Mouse (Mus musculus) MEL (cell line): Measurements from ENCODE around the gene Apbb1.

Source experiments
- CTCF ChIP-seq, 3 experiments: IDR thresholded peaks in 2 of 3; conservative IDR thresholded peaks in 1 of 3; 2 replicates each; pipeline ENCODE4 v1.5.1; 2011 to 2012; ENCODE audit warnings: low read length in 3 of 3, low read depth in 2 of 3, mild to moderate bottlenecking in 2 of 3, improper control_type of control experiment in 1 of 3, inconsistent platforms in 1 of 3, mixed read lengths in 1 of 3, moderate library complexity in 1 of 3; ENCODE audit not compliant: control insufficient read depth in 1 of 3, insufficient read depth in 1 of 3, poor library complexity in 1 of 3, severe bottlenecking in 1 of 3
- EP300 ChIP-seq, 2 experiments: IDR thresholded peaks; 2 replicates each; pipeline ENCODE4 v1.6.1; 2011; ENCODE audit warnings: improper control_type of control experiment in 2 of 2, low read length in 2 of 2, low read depth in 1 of 2, mild to moderate bottlenecking in 1 of 2
- GATA1 ChIP-seq: IDR thresholded peaks from 2 replicates; pipeline ENCODE4 v1.6.1; 2011; ENCODE audit warnings: low read depth, low read length, improper control_type of control experiment
- HCFC1 ChIP-seq: IDR thresholded peaks from 2 replicates; pipeline ENCODE4 v1.6.1; 2012; ENCODE audit warnings: low read depth, mild to moderate bottlenecking, inconsistent platforms, low read length, improper control_type of control experiment, moderate library complexity
- MAX ChIP-seq: IDR thresholded peaks from 2 replicates; pipeline ENCODE4 v1.6.1; 2011; ENCODE audit warnings: low read length, improper control_type of control experiment
- POLR2A ChIP-seq, 2 experiments: IDR thresholded peaks; 2 replicates each; pipeline ENCODE4 v1.6.1; 2011 to 2012; ENCODE audit warnings: low read length in 2 of 2, mild to moderate bottlenecking in 2 of 2, control low read depth in 1 of 2, improper control_type of control experiment in 1 of 2, low read depth in 1 of 2, moderate library complexity in 1 of 2; ENCODE audit not compliant: control insufficient read depth in 1 of 2, insufficient read depth in 1 of 2, poor library complexity in 1 of 2
- RAD21 ChIP-seq: IDR thresholded peaks from 2 replicates; pipeline ENCODE4 v1.6.1; 2011; ENCODE audit warnings: mild to moderate bottlenecking, low read depth, low read length, improper control_type of control experiment
- USF1 ChIP-seq: IDR thresholded peaks from 2 replicates; pipeline ENCODE4 v1.6.1; 2014; ENCODE audit warnings: low read depth, mild to moderate bottlenecking, inconsistent platforms, low read length, improper control_type of control experiment, moderate library complexity
- ZC3H11A ChIP-seq: IDR thresholded peaks from 2 replicates; pipeline ENCODE4 v1.6.1; 2012; ENCODE audit warnings: low read depth, mild to moderate bottlenecking, inconsistent platforms, low read length, improper control_type of control experiment

DNA sequence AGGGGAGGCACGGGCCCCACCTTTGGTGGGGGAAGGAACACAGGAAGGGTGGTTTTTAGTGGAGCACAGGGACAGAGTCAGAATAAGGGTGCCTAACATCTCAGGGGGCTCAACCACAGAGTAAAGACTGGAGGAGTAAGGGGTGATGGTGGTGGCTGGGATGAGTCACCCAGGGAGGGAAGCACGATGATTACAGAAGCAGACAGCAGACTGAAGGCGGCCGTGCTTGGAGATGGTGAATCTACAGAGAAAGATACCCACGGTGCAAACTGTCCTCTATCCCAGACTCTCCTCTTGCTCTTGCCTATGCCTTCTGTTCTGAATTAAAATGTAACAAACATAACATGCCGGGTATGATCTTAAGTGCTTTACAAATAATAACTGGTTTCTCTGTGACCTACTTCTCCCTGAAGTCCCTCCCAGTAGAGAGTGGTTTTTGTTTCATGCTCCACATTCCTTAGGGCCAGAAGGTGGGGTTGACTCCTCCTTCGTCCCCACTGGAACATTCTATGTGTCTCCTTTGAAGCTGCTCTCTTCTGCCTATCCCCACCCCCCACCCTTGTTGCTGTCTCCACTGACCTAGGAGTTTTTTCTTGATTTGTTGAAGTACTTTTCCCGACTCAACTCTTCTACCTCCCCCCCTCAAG lies 40.3 kb upstream of the Apbb1 start:
- TF ChIP-seq HCFC1 (no peak), POLR2A (IDR thresholded peaks at IDR 0.05; ENCODE audit: control insufficient read depth in 1 of 2, insufficient read depth in 1 of 2, low read depth in 1 of 2, low read length in 2 of 2, poor library complexity in 1 of 2) (no peak), MAX (no peak), EP300 (IDR thresholded peaks at IDR 0.05; ENCODE audit: low read depth in 1 of 2, low read length in 2 of 2) (no peak), RAD21 (no peak), GATA1 (no peak), CTCF (IDR thresholded peaks at IDR 0.05 in 2 of 3, conservative IDR thresholded peaks at IDR 0.05 in 1 of 3; ENCODE audit: control insufficient read depth in 1 of 3, insufficient read depth in 1 of 3, low read depth in 2 of 3, low read length in 3 of 3, poor library complexity in 1 of 3, severe bottlenecking in 1 of 3) (no peak), USF1 (no peak), ZC3H11A (no peak)
